Mouse (Mus musculus) regulatory T cell (primary cell): ENCODE measurements around the gene Thap8.
"Not testable (repeated sequence)": the region's sequence is repeated elsewhere in the genome, so short reads cannot be mapped to it uniquely, and the experiment has no call there.

Experiments used
- in situ Hi-C: fragments of 300-600 bp; cut with MboI, MseI; formaldehyde crosslinking; loops from one replicate; pipeline ENCODE4 v1.15.1; 2025; ENCODE audit warnings: high pct_unique_total_duplicates

The Thap8 gene

GRCm38 (mm10) chr7:30279951-30280669 lies at the start of gene Thap8, which contains the start of gene Wdr62:
Gene Thap8, plus strand, starts transcription at chr7:30280094.
Gene Wdr62, minus strand, starts transcription at chr7:30280419.
- in situ Hi-C loops: no loop called here

- in situ Hi-C loops: no loop called here
These were observed 48.6 kb upstream of the Thap8 start for GRCm38 (mm10) chr7:30231328-30231668.

GRCm38 (mm10) chr7:30231669-30232454 lies 48.0 kb upstream of the Thap8 start, which contains the start of the genes Polr2i and Tbcb:
Gene Polr2i, plus strand, starts transcription at chr7:30231948.
Gene Tbcb, minus strand, starts transcription at chr7:30232272.
- in situ Hi-C loops: no loop called here

DNA sequence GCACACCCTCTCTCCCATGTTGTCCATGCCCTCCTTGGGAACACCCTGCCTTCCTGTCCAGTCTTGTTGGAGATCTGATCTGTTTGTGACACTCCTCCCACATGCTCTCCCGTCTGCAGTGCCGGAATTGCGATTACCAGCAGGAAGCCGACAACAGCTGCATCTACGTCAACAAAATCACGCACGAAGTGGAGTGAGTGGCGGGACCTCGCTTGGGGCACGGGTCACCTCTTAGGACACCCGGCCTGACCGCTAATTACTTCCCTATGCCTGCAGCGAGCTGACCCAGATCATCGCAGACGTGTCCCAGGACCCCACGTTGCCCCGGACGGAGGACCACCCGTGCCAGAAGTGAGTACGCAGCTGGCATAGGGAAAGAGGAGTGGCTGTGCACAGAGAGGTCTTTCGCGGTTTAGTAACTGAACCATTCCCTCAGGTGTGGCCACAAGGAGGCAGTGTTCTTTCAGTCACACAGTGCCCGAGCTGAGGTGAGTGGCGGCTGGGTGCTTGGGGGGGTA lies 47.2 kb upstream of the Thap8 start:
- in situ Hi-C loops: no loop called here

GRCm38 (mm10) chr7:30233387-30233786 lies 46.5 kb upstream of the Thap8 start:
- in situ Hi-C loops: no loop called here

DNA sequence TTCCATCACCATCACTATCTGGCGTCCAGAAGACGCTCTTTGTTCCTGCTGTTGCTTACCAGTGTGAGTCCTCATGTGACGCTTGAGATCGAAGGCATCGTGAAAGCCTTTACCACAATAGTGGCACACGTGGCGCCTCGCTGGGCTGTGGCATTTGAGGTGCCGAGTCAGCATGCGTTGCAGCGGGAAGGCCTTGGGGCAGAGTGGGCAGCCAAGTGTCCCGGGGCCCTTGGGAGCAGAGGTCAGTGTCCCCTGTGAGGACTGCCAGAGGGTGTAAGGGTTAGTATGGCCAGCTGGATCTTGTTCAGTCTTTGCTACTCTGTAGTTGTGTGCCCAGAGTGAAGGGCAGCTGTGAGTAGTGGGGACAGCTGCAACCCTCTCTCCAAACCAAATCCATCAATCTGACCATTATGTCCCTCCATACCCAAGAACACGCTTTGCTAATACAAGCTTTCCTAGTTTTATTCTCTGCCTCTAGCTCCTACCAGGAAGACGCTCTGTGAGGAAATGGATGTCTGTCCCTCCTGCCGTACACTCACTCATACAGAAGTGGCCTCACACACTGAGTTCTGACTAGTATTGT lies 45.5 kb upstream of the Thap8 start:
- in situ Hi-C loops: no loop called here

DNA sequence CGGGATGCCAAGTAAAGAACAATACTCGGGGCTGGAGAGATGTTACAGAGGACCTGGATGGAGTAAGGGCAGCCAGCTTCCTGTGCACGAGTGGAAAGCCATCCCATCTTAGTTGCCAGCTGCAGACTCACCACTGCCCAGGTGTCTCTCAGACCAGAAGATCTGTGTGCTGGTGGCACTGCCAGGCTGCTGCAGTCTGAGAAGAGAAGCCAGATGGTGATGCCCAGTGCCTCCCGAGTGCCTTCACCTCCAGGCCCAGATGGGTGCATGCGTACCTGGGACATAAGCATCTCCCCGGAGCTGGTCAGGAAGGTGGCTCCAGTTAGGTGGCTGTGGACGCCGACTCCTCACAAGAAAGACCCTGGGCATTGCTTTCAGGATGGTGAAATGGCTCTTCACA lies 44.8 kb upstream of the Thap8 start:
- in situ Hi-C loops: no loop called here

GRCm38 (mm10) chr7:30235625-30236024 lies 44.3 kb upstream of the Thap8 start, which contains the start of gene Ovol3:
Gene Ovol3, minus strand, starts transcription at chr7:30235725.
- in situ Hi-C loops: no loop called here

DNA sequence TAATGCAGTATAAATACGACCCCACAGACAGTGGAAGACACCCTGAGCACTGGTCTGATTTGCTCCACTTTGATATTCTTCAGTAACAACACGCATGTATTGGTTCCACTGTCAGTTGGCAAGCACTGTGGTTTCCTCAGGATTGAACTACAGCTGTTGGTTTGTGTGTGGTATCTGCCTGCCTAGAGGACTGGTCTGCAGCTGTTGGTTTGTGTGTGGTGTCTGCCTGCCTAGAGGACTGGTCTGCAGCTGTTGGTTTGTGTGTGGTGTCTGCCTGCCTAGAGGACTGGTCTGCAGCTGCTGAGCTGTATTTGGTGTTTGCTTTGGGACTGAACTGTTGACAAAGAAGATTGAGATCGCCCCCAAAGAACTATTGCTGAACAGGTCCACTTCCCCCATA lies 42.5 kb upstream of the Thap8 start:
- in situ Hi-C loops: not testable (repeated sequence)

GRCm38 (mm10) chr7:30251956-30252954 lies 27.6 kb upstream of the Thap8 start:
- in situ Hi-C loops: no loop called here

- in situ Hi-C loops: no loop called here
These were observed 14.9 kb upstream of the Thap8 start for GRCm38 (mm10) chr7:30265041-30265440.

DNA sequence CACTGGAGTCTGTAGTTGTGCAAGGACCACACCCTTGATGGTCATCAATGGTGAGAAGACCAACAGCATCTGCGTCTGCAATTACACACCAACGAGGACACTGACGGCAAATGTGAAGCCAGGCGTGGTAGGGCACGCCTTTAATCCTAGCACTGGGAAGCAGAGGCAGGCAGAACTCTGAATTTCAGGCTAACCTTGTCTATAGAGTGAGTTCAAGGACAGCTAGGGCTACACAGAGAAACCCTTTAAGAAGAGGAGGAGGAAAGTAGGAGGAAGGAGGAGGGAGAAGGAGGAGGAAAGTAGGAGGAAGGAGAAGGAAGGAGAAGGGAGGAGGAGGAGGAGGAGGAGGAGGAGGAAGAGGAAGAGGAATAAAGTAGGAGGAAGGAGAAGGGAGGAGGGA lies 14.4 kb upstream of the Thap8 start:
- in situ Hi-C loops: no loop called here

DNA sequence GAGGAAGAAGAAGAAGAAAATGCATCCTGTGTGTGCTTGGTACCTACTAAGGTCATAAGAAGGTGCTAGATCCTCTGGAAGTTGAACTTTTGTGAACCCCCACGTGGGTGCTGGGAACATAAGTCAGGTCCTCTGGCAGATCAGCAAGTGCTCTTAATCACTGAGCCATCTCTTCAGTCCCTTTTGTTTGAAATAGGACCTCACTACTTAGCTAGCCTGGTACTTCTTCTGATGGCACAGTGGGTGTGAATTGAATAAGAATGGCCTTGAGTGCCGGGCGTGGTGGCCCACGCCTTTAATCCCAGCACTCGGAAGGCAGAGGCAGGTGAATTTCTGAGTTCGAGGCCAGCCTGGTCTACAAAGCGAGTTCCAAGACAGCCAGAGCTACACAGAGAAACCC lies 14.0 kb upstream of the Thap8 start:
- in situ Hi-C loops: no loop called here

- in situ Hi-C loops: no loop called here
These were observed 13.1 kb upstream of the Thap8 start for GRCm38 (mm10) chr7:30266780-30267179.

DNA sequence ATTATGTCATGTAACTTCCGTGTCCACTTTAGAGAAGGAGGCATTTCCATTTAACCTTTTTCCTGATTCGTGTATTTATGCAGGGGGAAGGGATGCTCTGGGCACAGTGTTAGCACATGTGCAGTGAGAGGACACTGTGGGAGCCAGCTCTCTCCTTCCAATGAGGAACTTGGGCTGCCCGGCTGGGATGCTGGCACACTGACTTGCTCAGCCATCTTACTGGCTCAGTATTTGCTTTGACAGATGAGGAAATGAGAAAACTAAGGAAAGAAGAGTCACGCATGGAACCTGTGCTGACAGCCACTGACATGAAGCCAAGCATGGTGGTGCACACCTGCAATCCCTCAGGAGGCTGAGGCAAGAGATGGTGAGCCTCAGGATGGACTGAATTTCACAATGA lies 10.3 kb upstream of the Thap8 start:
- in situ Hi-C loops: no loop called here

DNA sequence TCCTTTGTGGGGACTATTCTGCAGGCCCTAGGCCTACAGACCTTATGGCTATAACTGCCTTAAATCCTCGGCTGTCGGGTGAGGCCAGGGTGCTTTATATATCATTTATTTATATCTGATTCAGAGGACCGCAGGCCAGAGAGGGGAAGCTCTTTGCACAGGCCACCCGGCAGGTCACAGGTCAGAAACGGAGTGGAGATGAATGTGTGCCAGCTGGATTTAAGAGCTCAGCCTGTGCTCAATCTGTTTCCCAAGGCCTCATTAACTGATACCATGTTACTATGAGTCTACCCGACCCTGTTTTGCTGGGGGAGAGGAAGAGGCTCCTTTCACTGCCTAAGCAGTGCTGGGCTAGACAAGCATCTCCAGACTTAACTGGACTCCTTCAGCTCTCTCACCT lies 5.5 kb upstream of the Thap8 start:
- in situ Hi-C loops: no loop called here

DNA sequence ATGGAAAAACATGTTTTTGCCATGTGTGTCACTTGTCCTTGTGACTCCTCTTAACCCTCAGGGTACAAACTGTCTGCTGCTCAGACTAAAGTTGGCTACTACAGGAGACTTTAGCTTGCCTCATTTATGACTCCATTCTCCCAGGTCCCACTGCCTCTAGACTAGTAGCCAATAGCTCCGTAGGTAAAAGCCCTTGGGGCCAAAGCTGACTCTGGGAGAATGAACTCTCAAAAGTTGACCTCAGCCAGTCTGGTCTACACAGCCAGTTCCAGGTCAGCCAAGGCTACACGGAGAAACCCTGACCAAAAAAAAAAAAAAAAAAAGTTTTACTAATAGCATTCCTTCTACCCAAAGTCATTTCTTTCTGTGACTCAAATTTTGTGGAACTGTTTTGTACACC lies 983 bp upstream of the Thap8 start:
- in situ Hi-C loops: no loop called here

DNA sequence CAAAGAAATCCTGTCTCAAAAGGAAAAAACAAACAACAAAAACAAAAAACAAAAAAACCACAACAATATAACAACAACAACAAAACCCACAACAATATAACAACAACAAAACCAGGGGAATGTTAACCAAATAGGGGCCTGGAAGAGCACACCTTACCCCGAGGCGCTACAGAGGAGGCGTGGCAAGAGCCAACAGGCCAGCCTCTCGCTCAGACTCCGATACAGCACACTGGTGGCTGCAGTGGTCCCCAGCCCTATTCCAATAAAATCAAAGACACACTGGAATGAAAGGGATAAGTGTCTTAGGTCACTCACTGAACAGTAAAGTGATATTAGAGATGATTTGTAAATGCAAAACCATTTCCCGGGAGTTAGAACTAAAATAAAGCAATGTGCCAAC lies 358 bp upstream of the Thap8 start:
- in situ Hi-C loops: no loop called here

GRCm38 (mm10) chr7:30280670-30281138 lies 810 bp downstream of the Thap8 start:
- in situ Hi-C loops: no loop called here

DNA sequence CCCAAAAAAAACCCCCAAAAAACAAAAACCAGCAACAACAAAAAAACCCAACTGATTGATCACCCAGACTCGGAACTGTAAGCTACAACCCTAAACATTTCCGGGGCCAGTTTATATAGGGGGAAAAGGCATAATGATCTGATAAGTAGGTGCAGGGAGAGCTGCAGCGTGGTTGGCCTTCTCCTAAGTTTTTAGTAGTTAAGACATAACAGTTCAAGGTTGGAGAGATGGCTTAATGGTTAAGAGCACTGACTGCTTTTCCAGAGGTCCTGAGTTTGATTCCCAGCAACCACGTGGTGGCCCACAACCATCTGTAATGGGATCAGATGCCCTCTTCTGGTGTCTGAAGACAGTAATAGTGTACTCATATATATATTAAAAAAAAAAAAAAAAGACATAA lies 1.6 kb downstream of the Thap8 start:
- in situ Hi-C loops: no loop called here

DNA sequence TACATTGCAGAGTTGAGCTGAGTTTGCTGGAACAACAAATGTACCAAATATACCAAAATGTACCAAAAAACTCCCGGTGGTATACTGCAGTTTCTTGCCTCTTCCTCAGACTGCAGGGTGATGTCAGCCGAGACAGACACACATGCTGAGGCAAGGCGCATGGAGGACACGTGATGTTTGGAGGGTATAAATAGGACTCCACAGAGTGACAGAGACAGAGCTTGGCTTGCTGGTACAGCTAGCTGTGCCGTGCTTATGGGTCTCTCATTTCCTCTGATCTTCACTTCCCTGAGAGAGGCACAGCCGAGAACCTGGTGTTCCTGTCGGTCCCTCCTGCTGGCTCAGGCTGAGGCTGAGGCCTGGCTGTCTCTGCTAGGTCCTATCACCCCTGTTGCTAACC lies 2.8 kb downstream of the Thap8 start:
- in situ Hi-C loops: no loop called here
